Mouse (Mus musculus): ENCODE measurements around the gene A530084C06Rik.

Gene A530084C06Rik

GRCm38 (mm10) chr13:31558521-31559418 lies at the start of gene A530084C06Rik:
A530084C06Rik (minus strand) TSS chr13:31559333.
- peak; percentile 66 for DNase-seq (ENCODE audit: low spot score)

- no peak for DNase-seq (ENCODE audit: low spot score)
Observed at GRCm38 (mm10) chr13:31603964-31604363, 44.8 kb upstream of the A530084C06Rik start.

- DNase-seq (ENCODE audit: low spot score): no peak
Observed at GRCm38 (mm10) chr13:31599576-31599975, 40.4 kb upstream of the A530084C06Rik start.

DNA sequence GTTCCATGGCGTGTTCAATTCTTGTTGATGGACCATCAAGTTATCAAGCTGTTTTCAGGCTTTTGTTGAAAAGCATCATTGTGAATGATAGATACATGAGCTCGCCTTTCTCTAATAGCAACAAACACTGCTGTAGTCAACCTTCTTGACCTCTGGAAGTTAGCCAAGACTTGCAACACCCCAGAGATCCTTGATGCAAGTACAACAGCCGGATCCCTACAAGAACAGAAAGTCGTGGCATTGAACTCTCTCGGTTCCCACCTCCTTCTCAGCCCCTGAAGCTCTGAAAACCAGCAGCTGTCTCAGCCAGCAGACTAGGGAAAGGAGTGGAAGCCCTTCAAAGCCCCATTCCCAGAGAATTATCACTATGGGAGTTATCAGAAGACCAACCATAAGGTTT lies 28.2 kb upstream of the A530084C06Rik start:
- no peak for DNase-seq (ENCODE audit: low spot score)

DNA sequence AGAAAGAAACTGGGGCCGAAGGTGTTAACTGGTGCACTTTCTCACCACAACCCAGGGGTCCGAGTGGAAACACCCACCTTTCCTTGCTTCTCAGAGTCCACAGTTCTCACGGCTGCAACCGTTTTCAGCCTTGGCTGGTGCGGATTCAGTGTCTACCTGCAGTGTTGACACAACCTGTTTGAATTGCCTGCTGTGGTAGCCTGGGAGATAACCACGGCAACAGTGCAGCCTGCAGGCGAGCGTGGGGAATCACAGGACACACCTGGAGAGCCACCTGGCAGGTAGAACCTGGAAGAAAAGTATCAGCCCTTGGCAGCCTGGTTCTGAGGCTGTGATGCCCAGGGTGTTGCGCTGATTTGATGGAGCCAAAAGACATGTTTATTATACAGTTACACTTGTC lies 20.7 kb upstream of the A530084C06Rik start:
- no peak for DNase-seq (ENCODE audit: low spot score)

GRCm38 (mm10) chr13:31578389-31578788 lies 19.3 kb upstream of the A530084C06Rik start:
- no peak for DNase-seq (ENCODE audit: low spot score)

GRCm38 (mm10) chr13:31577576-31577975 lies 18.4 kb upstream of the A530084C06Rik start:
- DNase-seq (ENCODE audit: low spot score): no peak

- DNase-seq (ENCODE audit: low spot score): no peak
Observed at GRCm38 (mm10) chr13:31576696-31577095, 17.6 kb upstream of the A530084C06Rik start.

DNA sequence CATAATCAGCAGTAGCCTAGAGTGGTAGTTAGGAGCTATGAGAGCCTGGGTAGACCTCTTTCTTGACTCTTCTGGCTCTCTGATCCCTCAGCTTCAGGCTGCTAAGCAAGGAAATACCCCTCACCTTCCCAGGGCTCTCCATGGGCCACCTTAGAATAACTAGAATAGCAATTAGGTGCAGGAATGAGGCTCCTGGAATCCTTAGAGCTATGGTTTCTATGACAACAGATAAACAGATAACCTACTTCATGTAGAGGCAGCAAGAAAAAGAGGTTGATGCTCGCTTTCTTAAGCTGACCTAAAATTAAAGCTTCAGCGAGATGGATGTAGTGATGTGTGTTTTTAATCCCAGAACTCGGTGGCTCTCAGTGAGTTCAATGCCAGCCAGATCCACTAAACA lies 15.5 kb upstream of the A530084C06Rik start:
- DNase-seq (ENCODE audit: low spot score): no peak

GRCm38 (mm10) chr13:31572806-31573508 lies 13.8 kb upstream of the A530084C06Rik start:
- no peak for DNase-seq (ENCODE audit: low spot score)

GRCm38 (mm10) chr13:31567617-31568294 lies 8.6 kb upstream of the A530084C06Rik start:
- DNase-seq (ENCODE audit: low spot score): no peak

- DNase-seq (ENCODE audit: low spot score): no peak
Observed at GRCm38 (mm10) chr13:31567099-31567498, 8.0 kb upstream of the A530084C06Rik start.

GRCm38 (mm10) chr13:31564394-31564793 lies 5.3 kb upstream of the A530084C06Rik start:
- no peak for DNase-seq (ENCODE audit: low spot score)

DNA sequence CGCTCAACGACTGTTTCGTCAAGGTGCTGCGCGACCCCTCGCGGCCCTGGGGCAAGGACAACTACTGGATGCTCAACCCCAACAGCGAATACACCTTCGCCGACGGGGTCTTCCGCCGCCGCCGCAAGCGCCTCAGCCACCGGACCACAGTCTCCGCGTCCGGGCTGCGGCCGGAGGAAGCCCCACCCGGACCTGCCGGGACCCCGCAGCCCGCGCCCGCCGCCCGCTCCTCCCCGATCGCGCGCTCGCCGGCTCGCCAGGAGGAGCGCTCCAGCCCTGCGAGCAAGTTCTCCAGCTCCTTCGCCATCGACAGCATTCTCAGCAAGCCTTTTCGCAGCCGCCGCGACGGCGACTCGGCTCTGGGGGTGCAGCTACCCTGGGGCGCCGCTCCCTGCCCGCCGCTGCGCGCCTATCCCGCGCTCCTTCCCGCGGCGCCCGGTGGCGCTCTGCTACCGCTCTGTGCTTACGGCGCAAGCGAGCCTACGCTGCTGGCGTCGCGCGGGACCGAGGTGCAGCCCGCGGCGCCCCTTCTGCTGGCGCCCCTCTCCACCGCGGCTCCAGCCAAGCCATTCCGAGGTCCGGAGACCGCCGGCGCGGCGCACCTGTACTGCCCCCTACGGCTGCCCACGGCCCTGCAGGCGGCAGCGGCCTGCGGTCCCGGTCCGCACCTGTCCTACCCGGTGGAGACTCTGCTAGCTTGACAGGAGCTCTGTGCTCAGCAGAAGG lies 449 bp upstream of the A530084C06Rik start:
- DNase-seq (ENCODE audit: low spot score): peak; percentile 82

- peak; percentile 78 for DNase-seq (ENCODE audit: low spot score)
Observed at GRCm38 (mm10) chr13:31557768-31558520, 1.2 kb downstream of the A530084C06Rik start.

DNA sequence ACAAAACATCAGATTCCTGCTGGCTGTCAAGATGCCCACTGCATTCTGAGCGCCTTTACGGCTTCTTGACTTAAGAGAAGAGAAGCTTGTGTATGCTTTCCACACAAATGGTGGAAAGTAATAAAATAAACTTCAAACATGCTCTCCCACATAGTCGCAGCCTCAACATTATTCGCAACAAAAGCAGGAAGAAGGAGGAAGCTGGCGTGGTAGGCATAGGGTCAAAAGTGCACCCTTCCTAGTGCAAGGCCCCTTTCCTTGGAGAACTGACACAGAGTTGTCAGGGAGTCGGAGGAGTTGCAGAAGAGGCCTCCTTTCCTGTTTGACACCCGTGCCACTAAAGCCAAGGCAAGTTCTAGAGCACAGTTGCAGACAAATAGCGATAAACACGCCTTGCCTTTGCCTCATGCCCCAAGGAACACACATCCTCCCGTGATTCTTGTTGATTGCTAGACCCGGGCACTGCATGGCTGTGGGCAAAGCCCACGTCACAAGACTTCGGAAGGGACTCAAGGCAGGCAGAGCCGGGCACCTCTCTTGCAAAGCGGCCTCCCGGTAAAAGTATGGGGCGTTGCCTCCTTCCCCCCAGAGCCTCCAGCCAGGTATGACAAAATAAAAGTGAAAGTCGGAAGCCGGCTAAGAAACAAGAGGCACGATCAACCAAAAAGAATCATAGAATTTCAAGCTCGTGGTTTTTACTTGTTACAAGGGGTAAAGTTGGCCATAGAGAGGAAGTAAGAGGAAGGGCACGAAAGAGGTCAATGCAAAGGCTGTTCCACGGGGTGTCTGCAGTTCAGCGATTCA lies 2.0 kb downstream of the A530084C06Rik start:
- no peak for DNase-seq (ENCODE audit: low spot score)

DNA sequence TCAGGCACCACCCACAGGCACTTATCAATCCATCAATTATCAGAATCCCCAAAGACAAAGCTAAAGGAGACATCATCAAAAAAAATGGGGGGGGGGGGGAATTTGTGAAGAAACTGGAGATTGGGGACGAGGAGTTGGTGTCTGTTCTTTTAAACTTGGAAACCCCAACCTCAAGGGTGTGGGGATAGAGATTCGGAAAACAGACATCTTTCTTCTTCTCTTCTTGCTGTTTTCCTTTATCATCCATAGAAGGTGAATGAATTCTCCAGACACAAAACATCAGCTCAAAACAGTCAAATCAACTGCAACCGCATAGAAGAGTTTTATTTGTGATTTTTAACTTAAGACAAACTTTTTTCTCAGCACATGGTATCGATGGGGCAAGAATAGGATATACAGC lies 3.3 kb downstream of the A530084C06Rik start, which contains the start of gene Foxq1:
TSS of gene Foxq1 (plus strand) at position 301 of the 400 bp plus-strand sequence.
- no peak for DNase-seq (ENCODE audit: low spot score)

GRCm38 (mm10) chr13:31547610-31548009 lies 11.5 kb downstream of the A530084C06Rik start:
- DNase-seq (ENCODE audit: low spot score): no peak

DNA sequence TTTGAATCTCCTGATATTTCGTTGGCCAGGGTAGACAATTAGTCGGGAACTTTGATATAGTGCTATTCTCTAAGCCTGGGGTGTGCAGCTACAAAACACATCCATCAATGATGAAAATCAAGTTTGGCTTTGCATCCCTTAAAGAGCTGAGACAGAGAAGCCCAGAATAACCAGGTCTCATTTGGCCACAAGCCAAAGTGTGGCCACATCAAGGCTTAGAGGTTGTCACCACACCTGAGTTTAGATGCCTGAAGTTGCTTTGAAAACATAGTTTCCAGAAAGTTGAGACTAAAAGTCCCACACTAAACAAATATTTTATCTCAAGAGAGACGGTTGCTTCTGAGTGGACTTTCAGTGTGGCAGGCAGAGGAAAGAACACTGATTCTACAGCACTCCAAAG lies 11.9 kb downstream of the A530084C06Rik start:
- DNase-seq (ENCODE audit: low spot score): no peak

- no peak for DNase-seq (ENCODE audit: low spot score)
Observed at GRCm38 (mm10) chr13:31546784-31547183, 12.3 kb downstream of the A530084C06Rik start.

Data from testis, postnatal 10 days (tissue).